Mouse (Mus musculus): Measurements from ENCODE around the gene Nrsn2.
"Not testable (repeated sequence)": the region's sequence is repeated elsewhere in the genome, so short reads cannot be mapped to it uniquely, and the experiment has no call there.

Gene Nrsn2

DNA sequence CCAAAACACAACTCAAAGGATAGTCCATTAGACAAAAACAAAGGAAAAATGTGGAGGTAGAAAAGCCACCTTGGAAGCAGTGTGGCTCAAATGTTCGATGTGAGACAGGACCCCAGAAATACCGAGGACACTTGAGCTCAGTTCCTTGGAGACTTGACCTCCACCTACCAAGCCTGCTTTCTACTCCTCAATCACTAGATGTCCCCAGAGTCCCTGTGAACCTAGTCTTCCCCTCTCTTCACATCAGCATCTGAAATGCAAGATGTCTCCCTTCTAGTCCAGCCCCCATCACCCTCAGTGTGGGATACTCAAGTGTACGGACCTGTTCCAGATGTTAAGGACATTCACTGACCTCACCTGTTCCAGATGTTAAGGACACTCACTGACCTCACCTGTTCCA, 16.3 kb upstream of the Nrsn2 start:
- DNase-seq (ENCODE audit: extremely low read depth, low read depth, low spot score), result no peak

DNA sequence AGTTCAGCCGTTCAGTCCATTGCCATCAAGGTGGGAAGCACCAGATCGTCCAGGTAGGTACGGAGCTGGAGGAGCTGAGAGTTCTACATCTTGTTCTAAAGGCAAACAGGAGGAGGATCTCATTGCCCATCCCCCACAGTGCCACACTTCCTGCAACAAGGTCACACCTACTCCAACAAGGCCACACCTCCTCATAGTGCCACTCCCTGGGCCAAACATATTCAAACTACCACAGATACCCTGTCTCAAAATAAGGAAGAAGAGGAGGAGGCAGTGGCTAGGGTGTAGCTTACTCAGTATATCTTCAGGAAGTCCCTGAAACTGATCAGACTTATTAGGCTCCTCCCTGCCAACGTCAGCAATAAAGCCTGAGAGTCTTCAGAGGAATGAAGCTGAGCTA, 7.8 kb upstream of the Nrsn2 start:
- DNase-seq (ENCODE audit: extremely low read depth, low read depth, low spot score), result no peak

DNA sequence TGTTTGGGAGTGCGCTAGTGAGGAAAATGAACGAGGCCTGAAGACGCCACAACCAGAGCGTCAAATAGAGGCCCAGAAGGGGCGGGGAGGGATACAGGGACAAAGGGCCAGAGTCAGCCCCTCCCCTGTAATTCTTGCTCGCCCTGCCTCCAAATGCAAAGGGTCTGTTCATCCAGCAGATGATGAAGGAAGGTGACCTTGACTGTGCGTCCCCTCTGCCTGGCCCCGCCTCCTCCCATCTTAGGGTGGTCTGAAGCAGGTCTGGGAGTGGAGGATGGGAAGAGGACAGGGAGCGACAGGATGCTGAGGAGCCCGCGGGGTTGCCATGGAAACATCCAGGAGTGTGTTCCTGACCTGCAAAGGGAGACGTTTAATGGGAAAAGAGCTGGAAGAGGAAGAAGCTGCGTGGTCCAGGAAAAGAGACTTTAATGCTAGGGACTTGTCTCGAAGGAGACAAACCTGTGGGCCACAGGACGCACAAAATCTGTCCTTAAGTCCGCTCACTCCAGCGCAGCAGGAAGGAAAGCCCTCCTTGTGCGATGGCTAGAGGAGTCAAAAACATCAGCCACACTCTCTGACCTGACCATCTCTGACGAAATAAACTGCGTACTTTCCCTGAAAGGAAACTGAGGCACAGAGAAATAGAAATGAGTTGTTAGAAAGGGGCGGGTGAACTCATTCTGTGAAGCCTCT, 640 bp downstream of the Nrsn2 start:
- DNase-seq (ENCODE audit: extremely low read depth, low read depth, low spot score), result no peak

DNA sequence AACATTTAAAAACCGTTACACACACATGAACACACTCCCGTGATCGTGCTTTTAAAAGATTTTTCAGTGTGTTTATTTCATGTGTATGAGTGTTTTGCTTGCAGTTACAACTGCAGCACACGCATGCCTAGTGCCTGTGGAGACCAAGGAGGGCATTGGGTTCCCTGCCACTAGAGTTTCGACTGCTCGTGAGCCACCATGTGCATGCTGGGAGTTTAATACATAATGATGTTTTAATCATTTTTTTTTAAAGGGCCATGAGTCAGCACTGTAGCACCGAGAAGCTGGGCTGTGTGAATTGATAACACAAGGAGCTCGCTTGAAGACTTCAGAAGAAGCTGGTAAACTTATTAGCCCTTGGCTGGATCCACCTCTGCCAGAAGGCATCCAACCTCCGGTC, 2.9 kb downstream of the Nrsn2 start:
- DNase-seq (ENCODE audit: extremely low read depth, low read depth, low spot score), result no peak

DNA sequence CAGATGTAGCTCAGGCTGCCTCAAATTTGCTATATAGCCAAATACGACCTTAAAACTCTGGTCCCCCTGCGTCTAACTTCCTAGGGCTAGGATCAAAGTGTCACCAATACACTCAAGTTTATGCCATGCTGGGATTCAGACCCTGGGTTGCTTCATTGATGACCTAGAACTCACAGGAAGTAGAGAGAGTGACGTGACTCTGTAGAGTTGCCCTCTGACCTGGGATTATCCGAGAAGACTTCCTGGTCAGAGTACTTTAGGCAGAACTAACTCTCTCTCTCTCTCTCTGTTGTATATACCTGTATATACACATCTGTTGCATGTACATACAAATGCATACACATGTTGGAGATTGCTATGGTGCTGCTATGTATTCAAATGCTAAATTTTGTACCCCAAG, 3.8 kb downstream of the Nrsn2 start:
- DNase-seq (ENCODE audit: extremely low read depth, low read depth, low spot score), result no peak

DNA sequence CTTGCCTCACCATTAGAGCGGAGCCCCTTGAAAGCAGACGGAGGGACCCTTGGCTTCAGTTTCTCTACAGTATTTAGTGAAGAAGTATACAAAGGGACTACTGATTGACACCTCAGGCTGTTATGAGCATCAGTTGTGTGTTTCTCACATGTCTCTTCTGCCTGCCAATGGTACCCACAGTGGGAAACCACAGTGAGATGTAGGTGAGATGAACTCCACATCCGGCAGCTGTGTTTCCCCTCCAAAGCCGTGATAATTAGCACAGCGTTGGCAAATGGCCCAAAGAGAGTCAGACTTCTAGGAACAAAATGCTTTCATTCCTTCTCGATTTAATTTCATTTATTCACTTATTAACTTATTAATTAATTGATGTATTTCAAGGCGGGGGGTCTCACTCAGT, 4.3 kb downstream of the Nrsn2 start:
- DNase-seq (ENCODE audit: extremely low read depth, low read depth, low spot score), result no peak

DNA sequence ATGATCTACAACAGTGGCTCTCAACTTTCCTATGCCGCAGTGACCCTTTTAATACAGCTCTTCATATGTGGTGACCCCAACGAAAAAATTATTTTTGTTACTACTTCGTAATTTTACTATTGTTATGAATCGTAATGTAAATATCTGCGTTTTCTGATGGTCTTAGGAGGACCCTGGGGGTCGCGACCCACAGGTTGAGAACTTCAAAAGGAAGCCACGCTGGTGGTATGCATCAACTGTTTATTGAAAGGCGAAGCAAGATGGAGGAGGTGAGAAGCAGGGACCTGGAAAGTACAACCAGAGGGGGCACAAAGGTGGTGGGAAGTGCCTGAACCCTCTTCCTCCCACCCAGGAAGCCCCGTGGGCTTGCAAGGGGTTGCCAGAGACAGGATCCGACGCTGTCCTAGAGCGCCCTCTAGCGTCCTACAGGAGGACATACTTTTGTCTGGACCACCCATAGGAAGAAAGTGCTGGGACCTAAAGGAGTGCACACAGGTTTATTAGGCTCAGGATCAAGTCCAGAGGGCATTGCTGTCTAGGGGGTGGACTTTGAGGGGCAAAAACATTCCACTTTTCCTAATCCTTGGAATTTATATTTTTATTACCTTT, 7.8 kb downstream of the Nrsn2 start:
- no peak for DNase-seq (ENCODE audit: extremely low read depth, low read depth, low spot score)

DNA sequence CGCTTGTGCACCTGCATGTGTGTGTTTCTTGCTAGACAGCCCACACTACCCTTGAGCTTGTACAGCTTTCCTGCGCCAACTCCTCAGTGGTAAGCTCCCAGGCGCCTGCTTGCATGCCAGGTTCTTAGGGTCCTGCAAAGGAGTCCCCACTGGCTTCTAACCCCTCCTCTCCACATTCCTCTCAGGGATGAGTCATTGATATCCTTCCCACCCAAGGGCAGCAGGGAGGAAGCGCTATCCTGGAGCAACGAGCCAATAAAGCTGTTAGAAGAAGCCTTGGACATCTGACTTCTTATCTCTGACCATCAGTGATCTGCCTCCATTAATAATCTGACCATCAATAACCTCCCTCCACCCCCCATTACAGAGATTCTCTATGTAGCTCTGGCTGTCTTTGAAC, 8.5 kb downstream of the Nrsn2 start:
- no peak for DNase-seq (ENCODE audit: extremely low read depth, low read depth, low spot score)

DNA sequence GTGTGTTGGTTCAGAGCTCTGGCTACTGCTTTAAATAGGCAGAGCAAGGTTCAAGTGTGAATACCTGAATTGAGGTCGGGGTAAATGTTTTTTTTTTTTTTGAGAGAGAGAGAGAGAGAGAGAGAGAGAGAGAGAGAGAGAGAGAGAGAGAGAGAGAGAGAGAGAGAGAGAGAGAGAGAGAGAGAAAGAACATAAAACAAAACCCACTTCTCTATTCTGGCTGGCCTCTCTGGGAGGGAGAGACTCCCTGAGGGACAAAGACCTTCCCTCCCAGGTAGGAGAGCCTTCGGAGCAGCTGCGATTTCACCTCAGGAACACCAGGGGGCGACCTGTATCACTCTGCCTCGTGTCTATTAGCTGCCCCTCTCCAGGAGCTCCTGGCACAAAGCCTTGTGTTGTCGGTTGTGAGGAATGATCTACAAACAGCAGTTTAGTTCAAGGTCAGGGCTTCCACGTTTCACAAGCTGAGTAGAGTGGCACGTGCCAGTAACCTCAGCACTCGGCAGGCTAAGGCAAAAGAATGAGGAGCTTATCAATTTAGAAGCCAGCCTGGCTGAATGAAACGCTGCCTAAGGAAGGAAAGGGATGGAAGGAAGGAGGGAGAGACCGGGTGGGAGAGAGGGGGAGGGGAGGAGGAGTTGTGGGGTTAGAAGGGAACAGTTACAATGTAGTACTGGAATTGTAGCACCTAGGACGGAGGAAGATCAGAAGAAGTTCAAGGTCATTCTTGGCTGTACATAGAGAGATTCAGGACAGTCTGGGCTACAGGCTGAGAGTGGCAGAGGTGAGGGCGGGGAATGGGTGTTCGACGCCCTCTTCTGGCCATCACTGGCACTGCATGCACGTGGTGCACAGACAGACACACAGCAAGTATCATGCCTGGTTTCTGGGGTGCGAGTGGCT, 12.9 kb downstream of the Nrsn2 start:
- no peak for DNase-seq (ENCODE audit: extremely low read depth, low read depth, low spot score)

DNA sequence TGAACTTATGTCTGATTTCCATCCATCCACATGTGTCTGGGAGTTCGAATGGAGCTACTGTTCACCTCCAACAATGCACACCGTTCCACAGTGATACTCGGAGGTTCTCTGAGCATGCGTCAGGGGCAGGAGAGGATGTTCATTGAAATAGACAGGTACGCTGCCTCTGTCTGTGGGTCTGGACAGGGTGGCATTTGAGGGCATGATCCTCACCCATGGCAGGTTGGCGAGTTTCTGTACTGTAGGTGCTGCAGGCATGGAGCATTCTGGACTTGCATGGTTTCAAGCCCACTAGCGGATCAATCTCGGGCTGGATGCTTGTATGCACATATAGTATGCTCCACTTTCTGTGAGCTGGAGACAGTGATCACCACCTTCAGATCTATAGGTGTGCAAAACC, 15.2 kb downstream of the Nrsn2 start:
- no peak for DNase-seq (ENCODE audit: extremely low read depth, low read depth, low spot score)

DNA sequence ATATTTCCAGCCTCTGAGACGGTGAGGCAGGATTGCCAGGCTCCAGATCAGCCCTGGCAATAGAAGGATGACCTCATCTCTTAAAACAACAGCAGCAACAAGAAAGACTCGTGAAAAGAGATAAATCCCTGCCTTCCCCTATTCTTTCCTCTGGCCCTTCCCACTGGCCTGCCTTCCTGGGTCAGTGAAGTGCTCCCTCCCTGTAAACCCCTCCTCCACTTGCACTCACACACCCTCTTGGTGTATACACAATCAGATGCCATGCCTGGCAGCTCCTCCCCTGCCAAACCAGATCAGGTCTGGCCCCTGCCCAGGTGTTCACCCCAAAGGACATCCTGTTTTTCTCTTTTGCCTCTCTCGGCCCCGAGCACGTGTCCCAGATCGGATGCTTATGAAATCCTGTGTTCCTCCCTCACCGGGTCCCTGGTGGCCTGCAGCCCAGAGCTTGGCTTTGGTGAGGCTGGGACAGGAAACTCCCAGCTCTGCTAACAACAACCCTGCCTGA, 16.1 kb downstream of the Nrsn2 start:
- no peak for DNase-seq (ENCODE audit: extremely low read depth, low read depth, low spot score)

DNA sequence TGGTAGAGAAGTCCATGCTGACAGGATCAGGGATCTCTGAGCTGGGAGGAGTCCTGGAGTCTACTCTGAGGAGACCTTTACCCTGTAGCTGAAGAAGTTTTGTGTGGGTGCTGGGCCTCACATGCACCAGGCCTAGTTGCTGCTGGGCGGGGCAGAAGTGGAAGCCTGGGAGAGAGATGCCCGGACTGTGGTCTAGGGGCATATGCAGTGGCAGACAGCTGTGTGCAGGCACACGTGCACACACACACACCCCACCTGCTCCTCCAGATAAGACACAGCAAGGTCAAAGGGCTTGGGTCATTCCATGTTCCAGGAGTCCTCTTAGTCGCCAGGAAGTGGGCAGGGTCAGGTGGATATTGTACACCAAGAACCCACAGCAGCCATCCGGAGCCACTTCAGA, 16.8 kb downstream of the Nrsn2 start:
- no peak for DNase-seq (ENCODE audit: extremely low read depth, low read depth, low spot score)

DNA sequence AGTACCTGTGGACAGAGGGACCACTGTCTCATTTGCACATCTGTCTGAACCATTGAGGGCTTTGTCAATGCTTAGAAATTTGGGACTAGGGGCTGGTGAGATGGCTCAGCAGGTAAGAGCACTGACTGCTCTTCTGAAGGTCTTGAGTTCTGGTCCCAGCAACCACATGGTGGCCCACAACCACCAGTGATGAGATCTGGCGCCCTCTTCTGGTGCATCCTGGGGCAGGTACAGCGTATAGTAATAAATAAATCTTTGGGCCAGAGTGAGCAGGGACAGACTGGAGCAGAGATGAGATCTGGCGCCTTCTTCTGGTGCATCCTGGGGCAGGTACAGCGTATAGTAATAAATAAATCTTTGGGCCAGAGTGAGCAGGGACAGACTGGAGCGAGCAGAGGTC, 17.5 kb downstream of the Nrsn2 start:
- DNase-seq (ENCODE audit: extremely low read depth, low read depth, low spot score), result not testable (repeated sequence)

DNA sequence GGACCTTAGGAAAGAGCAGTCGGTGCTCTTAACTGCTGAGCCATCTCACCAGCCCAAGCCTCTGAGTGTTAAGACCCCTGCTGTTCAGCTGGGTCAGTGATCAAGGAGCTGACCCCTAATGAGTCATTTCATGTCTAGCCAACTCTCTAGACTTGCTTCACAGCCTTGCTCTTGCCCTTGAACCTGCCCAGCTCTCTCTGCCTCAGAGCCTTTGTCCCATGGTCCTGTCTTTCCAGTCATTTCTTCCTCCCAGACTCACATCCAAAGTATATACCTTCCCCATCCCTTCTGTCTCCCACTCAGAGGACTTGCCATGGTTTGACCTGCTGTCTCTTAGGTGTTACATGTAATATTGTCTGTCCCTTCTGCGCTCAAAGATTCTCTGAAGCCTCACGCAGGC, 19.2 kb downstream of the Nrsn2 start:
- DNase-seq (ENCODE audit: extremely low read depth, low read depth, low spot score), result no peak

DNA sequence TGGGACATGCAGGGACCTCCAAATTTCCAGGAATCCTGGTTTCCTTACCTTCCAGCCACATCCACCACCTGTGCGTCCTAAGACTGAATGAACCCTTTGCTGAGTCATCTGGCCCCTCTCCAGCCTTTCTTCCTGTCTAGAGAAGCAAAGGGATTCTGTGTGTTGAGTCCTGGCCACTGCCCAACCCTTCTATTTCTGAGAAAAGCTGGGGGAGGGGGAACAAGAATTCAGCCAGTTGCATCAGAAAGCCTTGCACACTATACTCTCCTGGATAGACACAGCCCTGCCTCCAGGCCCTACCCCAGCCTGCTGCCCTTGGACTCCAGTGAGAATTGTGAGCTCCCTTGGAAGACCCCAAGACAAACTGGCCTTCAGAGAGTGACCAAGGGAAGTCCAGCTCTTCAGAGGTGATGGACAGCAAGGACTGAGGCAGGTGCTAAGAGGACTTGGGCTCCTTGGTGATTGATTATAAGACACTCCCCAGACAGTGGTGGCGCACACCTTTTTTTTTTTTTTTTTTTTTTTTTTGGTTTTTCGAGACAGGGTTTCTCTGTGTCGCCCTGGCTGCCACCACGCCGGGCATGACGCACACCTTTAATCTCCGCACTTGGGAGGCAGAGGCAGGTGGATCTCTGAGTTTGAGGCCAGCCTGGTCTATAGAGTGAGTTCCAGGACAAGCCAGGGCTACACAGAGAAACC, 26.4 kb downstream of the Nrsn2 start:
- no peak for DNase-seq (ENCODE audit: extremely low read depth, low read depth, low spot score)

DNA sequence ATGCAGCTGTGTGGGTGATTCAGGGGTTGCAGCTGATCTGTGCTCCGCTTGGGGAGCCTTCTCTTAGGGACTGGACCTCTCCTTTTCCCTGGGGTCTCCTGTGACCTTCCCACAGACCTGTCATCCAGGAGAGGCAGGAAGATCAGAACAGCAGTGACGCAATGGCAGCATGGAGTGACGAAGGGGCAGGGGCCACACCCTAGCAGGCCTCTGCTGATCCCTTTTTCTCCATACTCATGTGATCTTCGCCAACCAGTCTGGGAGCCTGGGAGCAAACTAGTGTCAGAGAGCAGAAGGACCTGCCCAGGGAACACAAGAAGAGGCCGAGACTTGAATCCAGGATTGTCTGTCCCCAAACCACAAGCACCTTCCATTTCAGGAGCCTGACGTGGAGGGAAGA, 27.2 kb downstream of the Nrsn2 start:
- DNase-seq (ENCODE audit: extremely low read depth, low read depth, low spot score), result no peak

DNA sequence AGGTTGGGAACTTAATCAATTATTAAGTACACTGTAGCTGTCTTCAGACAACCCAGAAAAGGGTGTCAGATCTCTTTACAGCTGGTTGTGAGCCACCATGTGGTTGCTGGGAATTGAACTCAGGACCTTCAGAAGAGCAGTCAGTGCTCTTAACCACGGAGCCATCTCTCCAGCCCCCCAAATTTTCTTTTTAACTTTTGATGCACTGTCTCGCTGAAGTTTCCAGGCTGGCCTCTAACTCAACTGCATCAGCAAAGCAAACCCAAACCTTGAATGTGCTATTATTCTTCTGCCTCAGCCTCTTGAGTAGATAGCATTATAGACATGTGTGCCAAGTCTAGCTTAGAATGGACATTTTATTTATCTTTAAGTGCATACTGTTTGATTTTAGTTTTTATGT, 28.7 kb downstream of the Nrsn2 start:
- DNase-seq (ENCODE audit: extremely low read depth, low read depth, low spot score), result no peak

DNA sequence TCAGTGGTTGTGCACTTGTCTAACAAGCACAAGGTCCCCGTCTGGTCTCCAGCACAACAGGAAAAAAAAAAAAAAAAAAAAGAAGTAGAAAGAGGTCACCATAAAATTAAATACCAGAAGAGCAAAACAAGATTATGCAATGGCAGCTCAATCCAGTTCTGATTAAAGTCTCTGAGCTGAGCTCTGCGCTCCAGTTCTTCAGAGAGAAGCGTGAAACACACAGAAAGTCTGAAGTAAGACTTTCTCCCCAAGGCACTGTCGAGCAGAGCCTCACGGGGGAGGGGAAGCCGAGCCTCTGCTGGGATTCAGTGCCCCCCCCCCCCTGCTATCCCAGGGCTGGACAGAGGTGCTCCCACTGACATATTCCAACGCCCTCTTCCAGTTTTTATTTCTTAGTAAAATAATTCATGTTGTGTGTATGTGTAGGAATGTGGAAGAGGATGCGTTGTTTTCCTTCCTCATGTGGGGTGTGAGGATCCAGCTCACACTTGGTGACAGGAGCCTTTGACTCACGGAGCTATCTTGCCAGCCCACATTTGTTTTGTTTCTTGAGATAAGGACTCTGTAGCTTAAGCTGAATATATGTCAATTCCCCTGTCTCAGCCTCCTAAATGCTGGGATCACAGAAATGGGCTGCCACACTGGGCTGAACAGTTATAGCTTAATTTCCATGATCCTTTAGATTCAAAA, 29.5 kb downstream of the Nrsn2 start:
- DNase-seq (ENCODE audit: extremely low read depth, low read depth, low spot score), result no peak

DNA sequence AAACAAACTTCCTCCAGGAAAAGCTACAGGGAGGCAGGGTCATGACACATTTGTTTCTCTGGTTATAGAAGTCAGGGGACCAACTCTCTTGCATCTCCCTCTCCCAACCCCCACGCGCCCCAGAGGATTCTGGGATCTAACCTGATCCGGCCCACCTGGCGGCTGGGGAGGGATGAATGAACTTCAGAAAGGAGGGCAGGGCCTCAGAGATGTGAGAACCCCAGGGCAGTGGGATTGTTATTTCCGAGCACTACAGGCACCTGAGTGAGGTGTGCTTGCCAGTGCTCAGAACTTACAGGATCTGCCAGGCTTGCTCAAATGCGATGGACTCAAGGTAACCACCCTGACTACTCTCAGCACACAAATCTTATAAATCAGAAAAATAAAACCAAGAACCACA, 31.0 kb downstream of the Nrsn2 start:
- DNase-seq (ENCODE audit: extremely low read depth, low read depth, low spot score), result no peak

DNA sequence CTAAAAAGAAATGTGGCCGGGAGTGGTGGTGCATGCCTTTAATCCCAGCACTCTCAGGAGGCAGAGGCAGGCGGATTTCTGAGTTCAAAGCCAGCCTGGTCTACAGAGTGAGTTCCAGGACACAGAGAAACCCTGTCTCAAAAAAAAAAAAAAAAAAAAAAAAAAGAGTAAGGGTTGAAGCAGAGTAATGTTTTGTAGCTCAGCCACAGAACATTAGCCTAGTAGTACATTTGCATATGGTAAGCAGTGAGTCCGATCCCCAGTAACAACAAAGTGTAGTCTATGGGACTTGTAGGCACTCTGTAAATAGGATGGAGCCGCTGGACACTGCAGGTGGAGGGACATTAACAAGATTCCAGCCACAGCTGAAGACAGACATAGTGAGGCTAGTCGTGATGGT, 31.5 kb downstream of the Nrsn2 start:
- no peak for DNase-seq (ENCODE audit: extremely low read depth, low read depth, low spot score)

DNA sequence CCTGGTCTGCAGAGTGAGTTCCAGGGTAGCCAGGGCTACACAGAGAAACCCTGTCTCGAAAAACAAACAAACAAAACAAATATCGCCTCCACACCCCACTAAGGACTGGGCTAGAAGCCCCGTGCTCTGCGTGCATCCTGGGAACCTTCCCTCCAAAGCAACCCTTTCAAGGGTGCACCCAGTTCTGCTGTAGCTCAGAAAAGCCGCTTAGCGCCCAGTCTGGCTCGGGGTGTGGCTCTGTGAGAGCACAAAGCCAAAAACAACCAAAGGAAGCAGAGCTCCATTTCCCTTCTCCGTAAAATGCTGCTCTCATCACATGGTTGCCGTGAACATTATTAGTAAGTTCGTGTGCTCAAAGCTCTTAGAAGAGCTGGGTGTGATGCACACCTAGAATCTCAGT, 32.1 kb downstream of the Nrsn2 start:
- no peak for DNase-seq (ENCODE audit: extremely low read depth, low read depth, low spot score)

Data from fat pad, adult 2 months (tissue).